Mouse (Mus musculus): ENCODE results near the gene Ofcc1.

Gene Ofcc1

GRCm38 (mm10) chr13:40361288-40361687, at the start of gene Ofcc1:
Ofcc1 (minus strand) TSS chr13:40361450.
- no peak for DNase-seq (ENCODE audit: low spot score)

GRCm38 (mm10) chr13:40390120-40390519, 28.9 kb upstream of the Ofcc1 start:
- DNase-seq (ENCODE audit: low spot score) = no peak

- DNase-seq (ENCODE audit: low spot score) = no peak
Observed at GRCm38 (mm10) chr13:40387446-40387845, 26.2 kb upstream of the Ofcc1 start.

- DNase-seq (ENCODE audit: low spot score) = no peak
Observed at GRCm38 (mm10) chr13:40384962-40385361, 23.7 kb upstream of the Ofcc1 start.

GRCm38 (mm10) chr13:40376773-40377172, 15.5 kb upstream of the Ofcc1 start:
- no peak for DNase-seq (ENCODE audit: low spot score)

- DNase-seq (ENCODE audit: low spot score) = no peak
Observed at GRCm38 (mm10) chr13:40366762-40367161, 5.5 kb upstream of the Ofcc1 start.

GRCm38 (mm10) chr13:40364855-40365254, 3.6 kb upstream of the Ofcc1 start:
- DNase-seq (ENCODE audit: low spot score) = no peak

GRCm38 (mm10) chr13:40360692-40361091, 558 bp downstream of the Ofcc1 start:
- no peak for DNase-seq (ENCODE audit: low spot score)

GRCm38 (mm10) chr13:40347045-40347444, 14.2 kb downstream of the Ofcc1 start:
- no peak for DNase-seq (ENCODE audit: low spot score)

GRCm38 (mm10) chr13:40323301-40323700, 37.9 kb downstream of the Ofcc1 start:
- no peak for DNase-seq (ENCODE audit: low spot score)

GRCm38 (mm10) chr13:40320814-40321525, 40.3 kb downstream of the Ofcc1 start:
- no peak for DNase-seq (ENCODE audit: low spot score)

GRCm38 (mm10) chr13:40317731-40318130, 43.5 kb downstream of the Ofcc1 start:
- no peak for DNase-seq (ENCODE audit: low spot score)

- DNase-seq (ENCODE audit: low spot score) = no peak
Observed at GRCm38 (mm10) chr13:40315158-40315792, 46.0 kb downstream of the Ofcc1 start.

- no peak for DNase-seq (ENCODE audit: low spot score)
Observed at GRCm38 (mm10) chr13:40292891-40293290, 68.4 kb downstream of the Ofcc1 start.

GRCm38 (mm10) chr13:40290846-40291245, 70.4 kb downstream of the Ofcc1 start:
- DNase-seq (ENCODE audit: low spot score) = no peak

GRCm38 (mm10) chr13:40288650-40289049, 72.6 kb downstream of the Ofcc1 start:
- no peak for DNase-seq (ENCODE audit: low spot score)

GRCm38 (mm10) chr13:40287266-40288002, 73.8 kb downstream of the Ofcc1 start:
- DNase-seq (ENCODE audit: low spot score) = peak; percentile 6

- no peak for DNase-seq (ENCODE audit: low spot score)
Observed at GRCm38 (mm10) chr13:40285234-40285791, 75.9 kb downstream of the Ofcc1 start.

GRCm38 (mm10) chr13:40280616-40281015, 80.6 kb downstream of the Ofcc1 start:
- no peak for DNase-seq (ENCODE audit: low spot score)

GRCm38 (mm10) chr13:40267546-40267945, 93.7 kb downstream of the Ofcc1 start:
- DNase-seq (ENCODE audit: low spot score) = no peak

- DNase-seq (ENCODE audit: low spot score) = no peak
Observed at GRCm38 (mm10) chr13:40263087-40263807, 98.0 kb downstream of the Ofcc1 start.

- no peak for DNase-seq (ENCODE audit: low spot score)
Observed at GRCm38 (mm10) chr13:40258757-40259156, 102.5 kb downstream of the Ofcc1 start.

Data from yolk sac, embryonic 10.5 days (tissue).